Mouse (Mus musculus): Measurements from ENCODE around the gene Dgcr8.

DNA sequence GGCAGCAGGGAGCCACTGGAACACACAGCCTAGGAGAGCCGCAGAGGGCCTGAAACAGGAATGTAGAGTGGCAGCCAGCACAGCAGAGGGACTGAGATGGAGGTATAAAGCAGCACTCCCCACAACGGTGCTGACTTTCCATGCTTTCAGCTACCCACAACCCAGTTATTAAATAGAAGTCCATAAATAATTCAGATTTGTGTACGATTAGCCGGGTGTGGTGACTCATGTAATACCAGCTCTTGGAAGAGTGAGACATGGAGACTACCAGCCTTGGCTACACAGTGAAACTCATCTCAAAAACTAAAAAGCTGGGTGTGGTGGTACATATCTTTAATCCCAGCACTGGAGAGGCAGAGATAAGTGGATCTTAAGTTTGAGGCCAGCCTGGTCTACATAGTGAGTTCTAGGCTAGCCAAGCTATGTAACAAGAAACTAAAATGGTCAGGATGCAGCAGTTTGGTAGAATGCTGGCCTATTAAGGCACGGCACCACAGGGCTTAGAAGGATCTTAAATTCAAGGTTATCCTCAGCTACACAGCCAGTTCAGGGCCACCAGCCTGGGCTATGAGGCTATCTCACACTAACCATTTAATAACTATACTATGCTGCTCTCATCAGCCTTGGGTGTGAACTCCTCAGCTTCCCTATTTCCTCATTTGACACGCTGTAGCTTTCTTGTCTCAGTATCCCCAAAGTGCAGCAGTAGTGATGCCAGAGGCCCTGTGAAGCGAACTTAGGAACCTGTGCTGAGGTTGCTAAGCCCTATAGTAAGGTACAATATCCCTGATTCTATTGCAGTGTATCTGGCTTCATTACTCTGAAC, 52.2 kb downstream of the Dgcr8 start:
- TF ChIP-seq POLR2A (IDR thresholded peaks at IDR 0.05; ENCODE audit: low read depth, low read length) (no peak), CTCF (conservative IDR thresholded peaks at IDR 0.05; ENCODE audit: insufficient read depth, insufficient read length, low read depth, low read length) (no peak)

All from kidney, adult 2 months (tissue).